Mouse (Mus musculus): ENCODE measurements around the gene Slc4a1.
A peak's percentile ranks its signal among the peaks of the same experiment; 100 is the strongest.
"Not testable (repeated sequence)": the region's sequence is repeated elsewhere in the genome, so short reads cannot be mapped to it uniquely, and the experiment has no call there.

Gene Slc4a1

DNA sequence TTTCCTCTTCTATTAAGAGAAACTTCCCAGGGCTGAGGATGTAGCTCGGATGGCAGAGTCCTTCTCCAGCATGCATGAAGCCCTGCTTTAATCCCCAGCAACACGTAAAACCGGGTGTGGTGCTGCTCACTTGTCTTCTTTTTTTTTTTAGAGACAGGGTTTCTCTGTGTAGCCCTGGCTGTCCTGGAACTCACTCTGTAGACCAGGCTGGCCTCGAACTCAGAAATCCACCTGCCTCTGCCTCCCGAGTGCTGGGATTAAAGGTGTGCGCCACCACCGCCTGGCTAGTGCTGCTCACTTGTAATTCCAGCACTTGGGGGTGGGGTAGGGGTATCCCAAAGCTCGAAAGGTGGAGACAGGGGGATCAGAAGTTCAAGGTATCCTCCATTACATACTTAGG, at the start of gene Slc4a1:
Gene Slc4a1 (minus strand): TSS at position 101 of the 400 bp plus-strand sequence.
- DNase-seq (ENCODE audit: low spot score) = not testable (repeated sequence)

GRCm38 (mm10) chr11:102415034-102415802, 49.2 kb upstream of the Slc4a1 start:
- no peak for DNase-seq (ENCODE audit: low spot score)

- no peak for DNase-seq (ENCODE audit: low spot score)
Measured at GRCm38 (mm10) chr11:102413059-102413458, 47.1 kb upstream of the Slc4a1 start.

DNA sequence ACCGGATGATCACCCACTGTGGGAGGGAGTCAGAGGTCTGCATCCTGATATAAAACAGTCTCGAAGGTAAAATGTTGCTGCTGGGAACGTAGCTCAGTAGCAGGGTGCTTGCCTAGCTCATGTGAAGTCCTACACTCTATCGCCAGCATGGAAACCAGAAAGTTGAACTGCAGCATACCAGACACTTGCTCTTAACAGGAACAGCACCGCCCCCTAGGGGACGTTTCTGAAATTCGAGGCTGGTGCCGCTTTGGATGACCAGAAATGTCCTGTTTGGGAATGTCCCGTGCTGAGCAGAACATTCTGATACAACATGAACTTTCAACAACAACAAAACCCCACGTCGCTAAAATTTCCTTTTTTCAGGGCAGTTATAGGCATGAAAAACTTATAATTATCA, 45.7 kb upstream of the Slc4a1 start:
- DNase-seq (ENCODE audit: low spot score) = peak; percentile 82

- no peak for DNase-seq (ENCODE audit: low spot score)
Measured at GRCm38 (mm10) chr11:102411061-102411460, 45.1 kb upstream of the Slc4a1 start.

DNA sequence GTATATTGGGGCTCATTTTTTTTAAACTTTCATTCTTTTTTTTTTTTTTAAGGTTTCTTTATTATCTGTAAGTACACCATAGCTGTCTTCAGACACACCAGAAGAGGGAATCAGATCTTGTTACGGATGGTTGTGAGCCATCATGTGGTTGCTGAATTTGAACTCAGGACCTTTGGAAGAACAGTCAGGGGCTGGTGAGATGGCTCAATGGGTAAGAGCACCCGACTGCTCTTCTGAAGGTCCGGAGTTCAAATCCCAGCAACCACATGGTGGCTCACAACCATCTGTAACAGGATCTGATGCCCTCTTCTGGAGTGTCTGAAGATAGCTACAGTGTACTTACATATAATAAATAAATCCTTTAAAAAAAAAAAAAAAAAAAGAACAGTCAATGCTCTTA, 44.3 kb upstream of the Slc4a1 start:
- DNase-seq (ENCODE audit: low spot score) = not testable (repeated sequence)

DNA sequence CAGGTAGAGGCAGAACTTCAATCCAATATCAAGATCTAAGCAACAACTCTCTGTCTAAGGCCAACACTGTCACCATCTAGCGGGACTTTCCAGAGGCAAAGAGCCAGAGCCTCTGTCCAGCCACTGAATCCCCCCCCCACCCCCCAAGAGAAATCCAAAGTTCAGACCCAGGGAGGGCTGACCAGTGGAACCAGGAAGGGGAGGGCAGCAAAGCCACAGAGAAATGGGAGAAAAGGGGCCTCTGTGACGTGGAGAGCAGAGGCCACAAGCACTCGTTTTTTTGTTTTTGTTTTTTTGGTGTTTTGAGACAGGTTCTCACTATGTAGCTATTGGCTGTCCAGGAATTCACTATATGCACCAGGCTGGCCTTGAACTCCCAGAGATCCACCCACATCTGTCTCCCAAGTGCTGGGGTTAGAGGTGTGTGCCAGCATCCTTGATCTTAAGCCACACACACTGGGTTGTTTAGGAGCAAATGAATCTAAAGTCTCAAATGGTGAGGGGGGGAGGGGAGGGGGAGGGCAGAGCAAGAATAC, 43.9 kb upstream of the Slc4a1 start:
- peak; percentile 39 for DNase-seq (ENCODE audit: low spot score)

DNA sequence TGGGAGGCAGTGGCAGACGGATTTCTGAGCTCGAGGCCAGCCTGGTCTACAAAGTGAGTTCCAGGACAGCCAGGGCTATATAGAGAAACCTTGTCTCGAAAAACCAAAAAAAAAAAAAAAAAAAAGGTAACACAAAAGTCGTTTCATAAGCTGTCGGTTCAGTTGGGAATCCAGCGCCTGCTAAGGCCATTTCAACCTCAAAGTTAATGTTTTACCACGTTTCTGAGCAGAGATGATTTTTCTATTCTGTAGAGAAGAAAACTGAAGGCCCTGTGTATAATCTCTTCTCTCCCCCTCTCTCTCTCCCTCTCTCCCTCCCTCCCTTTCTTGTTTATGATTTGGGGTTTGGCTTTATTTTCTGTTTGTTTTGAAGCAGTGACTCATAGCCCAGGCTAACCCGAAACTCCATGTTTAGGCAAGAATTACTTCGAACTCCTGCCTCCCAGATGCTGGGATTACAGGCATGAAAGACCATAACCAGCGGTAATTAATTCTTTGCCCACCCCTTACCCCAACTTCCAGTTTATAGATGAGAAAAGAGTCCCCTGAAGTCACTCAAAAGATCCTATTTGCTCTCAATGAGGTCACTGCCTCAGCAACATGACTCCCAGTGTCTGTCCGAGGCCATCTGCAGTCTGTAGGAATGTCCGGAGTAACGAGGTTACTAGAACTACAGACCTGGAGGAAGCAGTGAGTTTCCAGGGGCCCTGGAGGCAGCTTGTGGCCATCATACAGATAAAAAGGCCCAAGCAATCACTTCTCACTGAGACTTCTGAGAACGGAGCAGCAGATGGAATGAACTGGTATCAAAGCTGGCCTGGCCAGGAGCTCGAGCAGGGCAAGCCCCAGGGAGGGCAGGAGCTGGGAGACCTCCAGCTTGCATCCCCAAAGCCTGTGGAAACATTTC, 43.1 kb upstream of the Slc4a1 start:
- DNase-seq (ENCODE audit: low spot score) = no peak

DNA sequence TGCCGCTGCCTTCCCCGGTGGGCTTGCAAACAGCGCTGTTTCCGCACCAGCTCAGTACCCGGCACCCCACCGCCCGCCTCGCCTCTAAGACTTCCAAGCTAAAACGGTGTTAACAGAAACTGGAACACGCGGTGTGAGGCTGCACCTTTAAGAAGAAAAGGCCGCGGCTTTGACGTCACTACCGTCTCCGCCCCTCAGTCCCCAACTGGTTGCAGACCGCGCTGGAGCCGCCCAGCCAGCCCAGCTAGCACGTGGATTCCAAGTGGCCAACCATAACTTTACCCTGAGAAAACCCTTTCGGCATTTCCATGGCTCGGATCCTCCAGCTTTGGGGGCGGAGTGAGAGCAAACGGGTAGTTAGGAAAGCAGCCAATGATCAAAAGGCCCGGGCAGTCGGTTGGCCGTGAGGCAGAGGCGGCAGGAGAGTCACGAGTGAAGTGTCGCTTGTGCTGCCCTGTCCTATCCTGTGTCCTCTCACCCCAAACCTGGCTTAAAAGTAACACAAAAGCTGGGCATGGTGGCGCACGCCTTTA, 42.4 kb upstream of the Slc4a1 start:
- DNase-seq (ENCODE audit: low spot score) = peak; percentile 99

GRCm38 (mm10) chr11:102407834-102408215, 41.8 kb upstream of the Slc4a1 start, which contains the start of gene Slc25a39:
Gene Slc25a39 (minus strand): TSS chr11:102407946.
- no peak for DNase-seq (ENCODE audit: low spot score)

DNA sequence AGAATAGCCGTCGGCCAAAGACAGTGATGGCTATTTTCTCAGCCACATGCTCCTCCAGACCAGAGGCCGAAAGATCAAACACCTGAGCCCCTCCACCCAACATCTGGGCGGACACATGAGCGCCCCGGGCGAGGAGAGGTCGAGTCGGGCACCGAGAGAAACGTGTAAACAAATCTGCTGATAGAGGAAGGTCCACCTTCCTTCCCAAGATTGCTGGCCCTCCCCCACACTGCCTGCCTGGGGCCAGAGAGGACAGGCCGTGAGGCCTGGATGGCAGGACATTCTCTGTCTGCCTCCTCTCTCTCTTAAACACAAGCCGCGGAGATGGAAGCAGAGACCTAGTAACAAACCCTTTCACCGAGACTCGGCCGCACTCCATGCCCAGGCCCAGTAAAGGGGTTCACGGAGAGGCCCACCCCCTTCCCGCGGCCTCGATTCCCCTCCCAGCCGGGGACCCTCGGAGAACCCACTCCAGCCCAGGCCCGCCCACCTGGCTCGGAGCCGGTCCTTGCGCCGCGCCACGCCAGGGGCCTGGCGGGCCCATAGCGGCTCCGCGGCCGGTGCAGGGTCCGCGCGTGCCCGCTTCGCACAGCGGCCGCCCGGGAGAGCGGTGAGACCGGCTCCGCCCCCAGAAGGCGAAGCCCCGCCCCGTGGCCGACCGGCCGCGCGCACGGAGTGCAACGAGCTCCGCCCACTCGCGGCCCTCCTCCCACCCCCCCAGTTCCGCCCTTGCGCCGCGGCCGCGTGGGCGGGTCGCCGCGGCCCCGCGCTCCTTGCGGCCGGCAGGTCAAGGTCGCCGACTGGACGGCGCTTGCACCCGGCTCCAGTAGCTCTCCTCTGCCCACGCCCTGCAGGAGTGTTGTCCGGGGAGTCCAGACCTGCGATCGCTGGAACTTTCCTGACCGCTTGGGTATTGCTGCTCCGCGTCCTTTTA, 41.2 kb upstream of the Slc4a1 start:
- peak; percentile 93 for DNase-seq (ENCODE audit: low spot score)

DNA sequence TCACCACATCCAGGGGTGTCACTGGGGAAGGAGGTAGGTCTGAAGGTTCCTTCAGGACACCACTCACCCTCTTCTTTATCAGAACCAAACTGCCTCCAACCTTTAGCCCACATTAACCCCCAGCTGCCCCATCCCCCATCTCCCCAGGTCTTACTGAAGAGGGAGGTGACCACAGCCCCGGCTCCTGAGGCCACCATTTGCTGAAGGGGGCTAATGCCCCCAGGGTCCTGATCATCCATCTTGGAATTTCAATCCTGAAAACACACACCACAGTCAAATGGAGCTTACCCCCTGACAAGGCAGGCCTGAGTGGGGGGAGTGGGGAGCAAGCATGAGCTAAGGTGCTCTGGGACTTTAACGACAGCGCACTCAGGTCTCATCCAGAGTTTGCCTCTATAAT, 40.4 kb upstream of the Slc4a1 start:
- DNase-seq (ENCODE audit: low spot score) = no peak

GRCm38 (mm10) chr11:102405544-102406285, 39.7 kb upstream of the Slc4a1 start:
- DNase-seq (ENCODE audit: low spot score) = no peak

GRCm38 (mm10) chr11:102404161-102405010, 38.4 kb upstream of the Slc4a1 start:
- DNase-seq (ENCODE audit: low spot score) = peak; percentile 59

DNA sequence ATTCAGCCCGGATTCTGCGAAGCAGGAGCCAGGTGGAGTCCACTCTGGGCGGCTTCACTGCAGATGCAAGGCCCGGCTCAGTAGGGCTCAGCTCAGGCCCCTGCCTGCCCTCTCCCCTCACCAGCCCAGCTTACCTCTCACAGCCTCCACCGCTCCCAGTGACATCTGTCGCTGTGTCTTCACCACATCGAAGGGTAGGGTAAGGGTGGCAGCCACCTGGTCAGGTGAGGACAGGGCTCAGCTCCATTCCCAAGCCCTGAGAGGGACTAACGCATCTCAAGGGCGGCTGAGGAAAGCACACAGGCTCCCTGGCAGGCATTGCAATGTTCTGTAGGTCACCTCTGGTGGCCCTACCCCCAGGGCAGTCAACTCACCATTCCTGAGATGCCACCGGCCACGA, 37.7 kb upstream of the Slc4a1 start:
- DNase-seq (ENCODE audit: low spot score) = no peak

DNA sequence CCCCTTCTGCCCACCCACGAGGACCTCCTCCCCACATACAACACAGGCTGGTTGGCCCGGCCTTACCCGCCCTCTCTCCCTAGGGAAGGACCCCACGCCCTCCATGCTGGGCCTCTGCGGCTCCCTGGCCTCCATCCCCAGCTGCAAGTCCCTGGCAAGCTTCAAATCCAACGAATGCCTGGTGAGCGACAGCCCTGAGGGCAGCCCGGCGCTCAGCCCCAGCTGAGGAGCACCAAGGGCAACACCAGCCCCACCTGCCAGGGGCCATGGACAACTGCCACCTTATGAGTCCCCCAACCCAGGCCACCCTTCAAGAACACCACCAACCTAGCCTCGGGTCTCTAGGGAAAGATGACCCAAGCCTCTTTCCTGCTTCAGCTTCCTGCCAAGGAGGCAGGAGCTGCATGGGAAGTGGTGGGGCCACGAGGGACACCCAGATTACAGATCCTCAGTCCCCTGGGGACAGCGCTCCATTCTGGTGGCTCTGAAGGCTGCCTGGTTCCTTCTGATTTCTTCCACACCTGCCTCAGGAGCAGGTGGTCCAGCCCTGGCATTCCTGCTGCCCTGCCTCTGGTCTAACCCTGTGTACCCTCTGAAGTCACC, 36.0 kb upstream of the Slc4a1 start:
- DNase-seq (ENCODE audit: low spot score) = no peak

DNA sequence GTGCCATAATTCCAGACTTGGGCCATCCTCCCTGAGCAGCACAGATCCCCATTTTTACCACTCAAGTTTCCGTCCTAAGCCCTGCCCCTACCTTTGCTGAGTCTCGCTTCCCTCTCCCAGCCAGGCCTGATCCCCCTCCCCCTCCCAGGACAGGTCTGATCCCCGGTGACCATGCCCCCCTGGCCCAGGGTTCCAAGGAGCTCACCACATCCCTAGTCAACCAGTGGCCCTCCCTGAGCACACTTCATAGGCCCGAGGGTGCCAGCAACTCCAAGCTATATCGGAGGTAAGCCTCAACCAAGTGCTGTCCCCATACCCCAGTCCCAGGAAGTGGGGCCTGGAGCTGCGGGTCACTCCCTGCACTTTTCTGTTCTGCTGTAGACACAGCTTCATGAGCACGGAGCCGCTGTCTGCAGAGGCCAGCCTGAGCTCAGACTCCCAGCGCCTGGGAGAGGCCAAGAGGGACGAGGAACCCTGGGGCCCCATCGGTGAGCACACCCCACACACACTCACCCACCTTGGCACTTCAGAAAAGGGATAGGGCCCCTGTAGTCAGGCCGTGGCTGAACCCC, 34.6 kb upstream of the Slc4a1 start:
- DNase-seq (ENCODE audit: low spot score) = no peak

DNA sequence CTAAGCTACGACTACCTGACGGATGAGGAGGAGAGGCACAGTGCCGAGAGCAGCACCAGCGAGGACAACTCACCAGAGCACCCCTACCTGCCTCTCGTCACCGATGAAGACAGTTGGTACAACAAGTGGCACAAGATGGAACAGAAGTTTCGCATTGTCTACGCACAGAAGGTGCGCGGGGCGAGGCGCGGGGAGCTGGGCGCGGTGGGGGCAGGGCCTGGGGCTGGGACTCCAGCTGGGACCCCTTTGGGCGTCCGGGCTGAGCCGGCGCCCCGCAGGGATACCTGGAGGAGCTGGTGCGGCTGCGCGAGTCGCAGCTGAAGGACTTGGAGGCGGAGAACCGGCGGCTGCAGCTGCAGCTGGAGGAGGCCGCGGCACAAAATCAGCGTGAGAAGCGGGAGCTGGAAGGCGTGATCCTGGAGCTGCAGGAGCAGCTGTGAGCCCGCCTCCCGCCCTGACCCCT, 33.6 kb upstream of the Slc4a1 start:
- DNase-seq (ENCODE audit: low spot score) = no peak

DNA sequence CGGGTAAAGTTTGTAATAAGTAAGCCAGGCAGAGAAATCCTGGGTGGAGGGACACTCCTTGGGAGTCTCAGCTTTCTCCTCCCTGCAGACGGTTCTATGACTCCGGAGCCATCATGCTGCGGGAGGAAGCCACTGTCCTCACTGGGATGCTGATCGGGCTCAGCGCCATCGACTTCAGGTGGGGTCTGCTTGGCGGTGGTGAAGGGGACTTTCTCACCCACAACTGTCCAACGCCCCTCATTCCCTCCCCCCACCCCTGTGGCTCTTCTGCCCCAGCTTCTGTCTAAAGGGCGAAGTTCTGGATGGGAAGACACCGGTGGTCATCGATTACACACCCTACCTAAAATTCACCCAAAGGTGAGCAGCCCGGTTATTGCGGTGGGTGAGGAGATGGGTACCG, 33.1 kb upstream of the Slc4a1 start:
- DNase-seq (ENCODE audit: low spot score) = no peak

Data from yolk sac, embryonic 10.5 days (tissue).